ENCODE assay signal across 15 mouse cellular contexts in the genomic region with DNA sequence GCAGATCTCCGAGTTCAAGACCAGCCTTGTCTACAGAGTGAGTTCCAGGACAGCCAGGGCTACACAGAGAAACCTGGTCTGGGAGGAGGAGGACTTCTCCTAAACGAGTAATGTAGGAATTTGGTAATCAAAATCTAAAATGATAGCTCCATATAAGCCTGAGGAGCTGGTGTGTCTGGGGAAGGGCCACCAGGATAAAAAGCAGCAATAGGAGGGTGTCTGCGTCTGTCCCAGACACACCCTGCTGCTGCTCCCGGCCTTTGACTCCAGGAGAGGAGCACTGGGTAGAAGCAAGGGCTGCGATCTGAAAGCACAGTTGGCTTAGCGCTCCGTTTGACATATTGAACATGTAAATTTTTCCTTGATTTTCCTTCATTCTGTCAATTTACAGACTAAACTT. TPM values are rescaled to one million over a fixed set of nuclear protein-coding genes. Genes with fewer than 3 reads are reported as not detected.
DNase-seq lines count a peak whose midpoint lies in the region; ATAC-seq lines count a peak whose summit lies in the region.
"Had no signal": no experiment of that assay in that cellular context is flagged by ENCODE, and none has a peak within 500 bp of the region (broad histone marks: within the 10 kb centered on the region; RNA-seq: fewer than 3 reads in every experiment).

No protein-coding gene starts in this region.

- ATAC-seq in heart, embryonic 16.5 days (replicated peaks; ENCODE audit: extremely low read depth, insufficient read depth, low FRiP score), result no peak
- ATAC-seq in liver, embryonic 15.5 days (ENCODE audit: insufficient read depth), result no peak
- no peak for ATAC-seq in liver, embryonic 12.5 days
- ATAC-seq in limb, embryonic 15.5 days (ENCODE audit: insufficient number of reproducible peaks, low FRiP score, low TSS enrichment, low read depth), result no peak
- ATAC-seq in megakaryocyte progenitor cell, adult 5-6 weeks (replicated peaks; ENCODE audit: poor library complexity), result no peak
- ATAC-seq: forebrain, embryonic 16.5 days had no signal

- H3K4me2 ChIP-seq in heart, embryonic 16.5 days (ENCODE audit: low read depth, low read length), result no peak overlapping the region
- no peak overlapping the region for H3K4me2 ChIP-seq in liver, embryonic 15.5 days
- no peak overlapping the region for H3K4me2 ChIP-seq in liver, embryonic 12.5 days
- H3K4me2 ChIP-seq in limb, embryonic 15.5 days, result no peak overlapping the region

- H3K27me3 ChIP-seq in heart, embryonic 16.5 days (ENCODE audit: control insufficient read depth, insufficient read depth, low read length), result no peaks in the 10 kb centered on the region
- H3K27me3 ChIP-seq in liver, embryonic 15.5 days, result no peaks in the 10 kb centered on the region
- H3K27me3 ChIP-seq in liver, embryonic 12.5 days (replicated peaks), result no peaks in the 10 kb centered on the region
- no peaks in the 10 kb centered on the region for H3K27me3 ChIP-seq in limb, embryonic 15.5 days
- H3K27me3 ChIP-seq: CH12.LX had no signal

- 0 out of 2 replicates have a peak overlapping the region, but pooled peaks have one; percentile 2 for H3K27ac ChIP-seq in heart, embryonic 16.5 days (ENCODE audit: low read length)
- peak overlapping the region; percentile 41 for H3K27ac ChIP-seq in liver, embryonic 15.5 days (replicated peaks)
- H3K27ac ChIP-seq in liver, embryonic 12.5 days, result no peak overlapping the region
- H3K27ac ChIP-seq in brown adipose tissue, adult 24 weeks (replicated peaks; ENCODE audit: low read depth, low read length), result peak overlapping the region; percentile 79
- peak overlapping the region; percentile 47 for H3K27ac ChIP-seq in limb, embryonic 15.5 days

- H3K9ac ChIP-seq in heart, embryonic 16.5 days (ENCODE audit: low read length), result no peak overlapping the region
- no peak overlapping the region for H3K9ac ChIP-seq in liver, embryonic 15.5 days
- no peak overlapping the region for H3K9ac ChIP-seq in liver, embryonic 12.5 days
- no peak overlapping the region for H3K9ac ChIP-seq in limb, embryonic 15.5 days

- 68% methylated on average over 7 of the region's 7 CpGs for WGBS in heart, embryonic 16.5 days
- WGBS in liver, embryonic 15.5 days (ENCODE audit: insufficient replicate concordance), result 65% methylated on average over 7 of the region's 7 CpGs
- WGBS in liver, embryonic 12.5 days (ENCODE audit: insufficient replicate concordance), result 74% methylated on average over 7 of the region's 7 CpGs
- WGBS in limb, embryonic 15.5 days, result 69% methylated on average over 7 of the region's 7 CpGs

- no peak for DNase-seq in heart, adult 8-10 months (ENCODE audit: low spot score)
- DNase-seq: adrenal gland, postnatal 36 days; cerebellum, adult 2 months; kidney, postnatal 10 days; lung, postnatal 14 days; thymus, postnatal 14 days had no signal

- H3K36me3 ChIP-seq in heart, embryonic 16.5 days (ENCODE audit: control insufficient read depth, insufficient read depth), result peaks cover 8% of the 10 kb centered on the region; the same call in 1 of the 2 replicates
- H3K36me3 ChIP-seq in liver, embryonic 15.5 days (replicated peaks), result peaks cover 28% of the 10 kb centered on the region
- H3K36me3 ChIP-seq in liver, embryonic 12.5 days, result peaks cover 38% of the 10 kb centered on the region
- peaks cover 30% of the 10 kb centered on the region for H3K36me3 ChIP-seq in limb, embryonic 15.5 days

- H3K9me3 ChIP-seq in heart, embryonic 16.5 days (replicated peaks; ENCODE audit: control insufficient read depth, low read length), result no peaks in the 10 kb centered on the region; the same call in 1 of the 2 replicates
- H3K9me3 ChIP-seq in liver, embryonic 15.5 days (replicated peaks), result no peaks in the 10 kb centered on the region
- no peaks in the 10 kb centered on the region for H3K9me3 ChIP-seq in liver, embryonic 12.5 days (replicated peaks)
- H3K9me3 ChIP-seq in limb, embryonic 15.5 days, result no peaks in the 10 kb centered on the region

- no peak overlapping the region for H3K4me3 ChIP-seq in heart, embryonic 16.5 days (ENCODE audit: low read length)
- H3K4me3 ChIP-seq in liver, embryonic 15.5 days (replicated peaks), result no peak overlapping the region
- H3K4me3 ChIP-seq in liver, embryonic 12.5 days, result no peak overlapping the region
- H3K4me3 ChIP-seq in brown adipose tissue, adult 24 weeks (ENCODE audit: insufficient read depth, low read depth, low read length), result no peak overlapping the region
- H3K4me3 ChIP-seq in limb, embryonic 15.5 days, result no peak overlapping the region

- H3K4me1 ChIP-seq in heart, embryonic 16.5 days (ENCODE audit: control insufficient read depth, insufficient read depth, low read length), result peaks cover 61% of the 10 kb centered on the region
- peaks cover 77% of the 10 kb centered on the region for H3K4me1 ChIP-seq in liver, embryonic 15.5 days (replicated peaks)
- H3K4me1 ChIP-seq in liver, embryonic 12.5 days, result peaks cover 85% of the 10 kb centered on the region
- peaks cover 44% of the 10 kb centered on the region for H3K4me1 ChIP-seq in brown adipose tissue, adult 24 weeks (ENCODE audit: control insufficient read depth, insufficient read depth, insufficient read length, low read length)
- peaks cover 37% of the 10 kb centered on the region for H3K4me1 ChIP-seq in limb, embryonic 15.5 days

RNA-seq across cellular contexts. Expression of gene Cd164l2, which starts 36.7 kb away (rescaled TPM):
- polyA plus RNA-seq in heart, embryonic 16.5 days (2015; fragmentation: Nextera tagmentation; extraction: Ambion mirVana), result 0.66 TPM in 1 of 2 replicates, not detected in the other
- total RNA-seq in heart, adult 8-10 months (2022), result not detected
- not detected in 2 replicates for polyA plus RNA-seq in liver, embryonic 15.5 days (2015; fragmentation: Nextera tagmentation; extraction: Ambion mirVana)
- 0.12 and 0.26 TPM in 2 replicates for polyA plus RNA-seq in liver, embryonic 12.5 days (2016; fragmentation: Nextera tagmentation; extraction: Ambion mirVana)
- 3.3 and 4.1 TPM in 2 replicates for polyA plus RNA-seq in brown adipose tissue, adult 24 weeks (2012; ENCODE audit: insufficient read depth, insufficient read length, missing spikeins)
- 3.6 and 5.2 TPM in 2 replicates for polyA plus RNA-seq in limb, embryonic 15.5 days (2015; fragmentation: Nextera tagmentation; extraction: Ambion mirVana)
- total RNA-seq in megakaryocyte progenitor cell, adult 5-6 weeks (2015), result not detected in 2 replicates
- total RNA-seq in megakaryocyte progenitor cell, adult 5-6 weeks (2017), result not detected in 2 replicates
- total RNA-seq: CH12.LX; monocyte, adult 5-6 weeks had no signal

RNA-seq across cellular contexts. Expression of gene Gpr3, which starts 37.1 kb away (rescaled TPM):
- polyA plus RNA-seq in heart, embryonic 16.5 days (2015; fragmentation: Nextera tagmentation; extraction: Ambion mirVana), result 0.14 and 0.29 TPM in 2 replicates
- total RNA-seq in heart, adult 8-10 months (2022), result not detected
- polyA plus RNA-seq in liver, embryonic 15.5 days (2015; fragmentation: Nextera tagmentation; extraction: Ambion mirVana), result not detected in 2 replicates
- not detected in 2 replicates for polyA plus RNA-seq in liver, embryonic 12.5 days (2016; fragmentation: Nextera tagmentation; extraction: Ambion mirVana)
- not detected in 2 replicates for polyA plus RNA-seq in brown adipose tissue, adult 24 weeks (2012; ENCODE audit: insufficient read depth, insufficient read length, missing spikeins)
- polyA plus RNA-seq in limb, embryonic 15.5 days (2015; fragmentation: Nextera tagmentation; extraction: Ambion mirVana), result not detected in 2 replicates
- not detected in 2 replicates for total RNA-seq in megakaryocyte progenitor cell, adult 5-6 weeks (2015)
- total RNA-seq in megakaryocyte progenitor cell, adult 5-6 weeks (2017), result 0.08 TPM in 1 of 2 replicates, not detected in the other
- total RNA-seq: monocyte, adult 5-6 weeks had no signal

RNA-seq across cellular contexts. Expression of gene Wasf2, which starts 45.0 kb away (rescaled TPM):
- 45.0 and 66.3 TPM in 2 replicates for polyA plus RNA-seq in heart, embryonic 16.5 days (2015; fragmentation: Nextera tagmentation; extraction: Ambion mirVana)
- total RNA-seq in heart, adult 8-10 months (2022), result 10 to 100 TPM; 64.1 to 87.2 (median 71.5) TPM
- 44.0 and 52.0 TPM in 2 replicates for polyA plus RNA-seq in liver, embryonic 15.5 days (2015; fragmentation: Nextera tagmentation; extraction: Ambion mirVana)
- polyA plus RNA-seq in liver, embryonic 12.5 days (2016; fragmentation: Nextera tagmentation; extraction: Ambion mirVana), result 35.9 and 42.2 TPM in 2 replicates
- 39.6 and 39.8 TPM in 2 replicates for polyA plus RNA-seq in brown adipose tissue, adult 24 weeks (2012; ENCODE audit: insufficient read depth, insufficient read length, missing spikeins)
- 117 and 129 TPM in 2 replicates for polyA plus RNA-seq in limb, embryonic 15.5 days (2015; fragmentation: Nextera tagmentation; extraction: Ambion mirVana)
- 124 and 135 TPM in 2 replicates for total RNA-seq in megakaryocyte progenitor cell, adult 5-6 weeks (2015)
- 24.7 and 35.1 TPM in 2 replicates for total RNA-seq in megakaryocyte progenitor cell, adult 5-6 weeks (2017)
